Comparison of ENCODE assay signal across 29 mouse cellular contexts in genomic region chr19:12442560-12442959, GRCm38 (mm10). TPM values are rescaled to one million over a fixed set of nuclear protein-coding genes. Genes with fewer than 3 reads are reported as not detected.
DNase-seq lines count a peak whose midpoint lies in the region; ATAC-seq and TF ChIP-seq lines count a peak whose summit lies in the region.
"Had no signal": no experiment of that assay in that cellular context is flagged by ENCODE, and none has a peak within 500 bp of the region (broad histone marks: within the 10 kb centered on the region; RNA-seq: fewer than 3 reads in every experiment).

No protein-coding gene starts in this region.

- no peaks in the 10 kb centered on the region for H3K27me3 ChIP-seq in liver, embryonic 15.5 days
- no peaks in the 10 kb centered on the region for H3K27me3 ChIP-seq in liver, embryonic 12.5 days (replicated peaks)
- no peaks in the 10 kb centered on the region for H3K27me3 ChIP-seq in liver, postnatal 0 days (ENCODE audit: insufficient read depth, low read length)
- H3K27me3 ChIP-seq: hindbrain, embryonic 12.5 days; limb, embryonic 15.5 days; stomach, embryonic 15.5 days had no signal

- no peak overlapping the region for H3K4me2 ChIP-seq in liver, embryonic 15.5 days
- no peak overlapping the region for H3K4me2 ChIP-seq in liver, embryonic 12.5 days
- no peak overlapping the region for H3K4me2 ChIP-seq in liver, postnatal 0 days (ENCODE audit: low read depth, low read length)
- H3K4me2 ChIP-seq: hindbrain, embryonic 12.5 days; limb, embryonic 15.5 days; lung, embryonic 14.5 days; stomach, embryonic 15.5 days had no signal

- intact Hi-C loops in heart, postnatal 14 days (cut with DNase I) = no loop called here

- WGBS in liver, embryonic 15.5 days (ENCODE audit: insufficient replicate concordance) = 38% methylated on average over 4 of the region's 4 CpGs
- WGBS in liver, embryonic 12.5 days (ENCODE audit: insufficient replicate concordance) = 44% methylated on average over 4 of the region's 4 CpGs
- 54% methylated on average over 4 of the region's 4 CpGs for WGBS in liver, postnatal 0 days (ENCODE audit: insufficient replicate concordance)

- no peak overlapping the region for H3K27ac ChIP-seq in liver, embryonic 15.5 days (replicated peaks)
- no peak overlapping the region for H3K27ac ChIP-seq in liver, embryonic 12.5 days
- peak overlapping the region; percentile 2; the same call in 1 of the 2 replicates for H3K27ac ChIP-seq in liver, postnatal 0 days (ENCODE audit: low read depth)
- H3K27ac ChIP-seq: forebrain, embryonic 10.5 days; hindbrain, embryonic 12.5 days; kidney, postnatal 0 days; limb, embryonic 15.5 days; stomach, embryonic 15.5 days had no signal

- no peak overlapping the region for H3K9ac ChIP-seq in liver, embryonic 15.5 days
- H3K9ac ChIP-seq in liver, embryonic 12.5 days = no peak overlapping the region
- no peak overlapping the region for H3K9ac ChIP-seq in liver, postnatal 0 days (replicated peaks)
- H3K9ac ChIP-seq: hindbrain, embryonic 12.5 days; limb, embryonic 15.5 days; lung, embryonic 14.5 days; stomach, embryonic 15.5 days had no signal

- no peaks in the 10 kb centered on the region for H3K36me3 ChIP-seq in liver, embryonic 15.5 days (replicated peaks)
- no peaks in the 10 kb centered on the region for H3K36me3 ChIP-seq in liver, embryonic 12.5 days
- H3K36me3 ChIP-seq in liver, postnatal 0 days (replicated peaks; ENCODE audit: insufficient read depth, low read length) = no peaks in the 10 kb centered on the region
- H3K36me3 ChIP-seq: forebrain, embryonic 10.5 days; G1E; hindbrain, embryonic 12.5 days; limb, embryonic 15.5 days; stomach, embryonic 15.5 days had no signal

- 0 out of 2 replicates have a peak, but pooled peaks have one; percentile 18 for ATAC-seq in liver, embryonic 15.5 days (ENCODE audit: insufficient read depth)
- ATAC-seq in liver, embryonic 12.5 days = no peak
- ATAC-seq in liver, postnatal 0 days = peak; percentile 42

- no peak overlapping the region for H3K4me3 ChIP-seq in liver, embryonic 15.5 days (replicated peaks)
- no peak overlapping the region for H3K4me3 ChIP-seq in liver, embryonic 12.5 days
- H3K4me3 ChIP-seq in liver, postnatal 0 days (ENCODE audit: low read depth, low read length) = no peak overlapping the region
- H3K4me3 ChIP-seq: forebrain, embryonic 10.5 days; hindbrain, embryonic 12.5 days; limb, embryonic 15.5 days; myocyte; stomach, embryonic 15.5 days had no signal

- peak; percentile 19 to 40 for DNase-seq in heart, adult 18-20 months
- DNase-seq in heart, postnatal 14 days = no peak
- no peak for DNase-seq in liver, postnatal 0 days
- DNase-seq in testis, postnatal 14 days (ENCODE audit: low spot score) = peak; percentile 56
- DNase-seq in spleen, adult 12 weeks (ENCODE audit: low spot score) = no peak
- DNase-seq in urinary bladder, postnatal 14 days (ENCODE audit: low spot score) = no peak
- DNase-seq: adrenal gland, postnatal 25 days; cerebellum, adult 2 months; cerebellum, postnatal 36 days; kidney, adult 18-20 months; lung, embryonic 14.5 days; midbrain, embryonic 14.5 days; right cerebral cortex, postnatal 14 days; thymus, postnatal 25 days had no signal

- no peaks in the 10 kb centered on the region for H3K4me1 ChIP-seq in liver, embryonic 15.5 days (replicated peaks)
- H3K4me1 ChIP-seq in liver, embryonic 12.5 days = no peaks in the 10 kb centered on the region
- peaks cover 5% of the 10 kb centered on the region; the same call in 1 of the 2 replicates for H3K4me1 ChIP-seq in liver, postnatal 0 days (ENCODE audit: insufficient read depth)
- H3K4me1 ChIP-seq: forebrain, embryonic 10.5 days; hindbrain, embryonic 12.5 days; limb, embryonic 15.5 days; stomach, embryonic 15.5 days had no signal

- no peaks in the 10 kb centered on the region for H3K9me3 ChIP-seq in liver, embryonic 15.5 days (replicated peaks)
- H3K9me3 ChIP-seq in liver, embryonic 12.5 days (replicated peaks) = no peaks in the 10 kb centered on the region
- no peaks in the 10 kb centered on the region for H3K9me3 ChIP-seq in liver, postnatal 0 days (ENCODE audit: low read length)
- H3K9me3 ChIP-seq: forebrain, embryonic 10.5 days; G1E; hindbrain, embryonic 12.5 days; limb, embryonic 15.5 days; stomach, embryonic 15.5 days had no signal

- no peak for TF ChIP-seq EP300 in liver, postnatal 0 days (IDR thresholded peaks at IDR 0.05; ENCODE audit: low read depth)

- no peak for TF ChIP-seq CTCF in liver, postnatal 0 days (IDR thresholded peaks at IDR 0.05; ENCODE audit: low read depth)

RNA-seq across cellular contexts. Expression of gene Pfpl, which starts 14.9 kb away (rescaled TPM):
- not detected for total RNA-seq in heart, adult 18-20 months (2021)
- total RNA-seq in heart, postnatal 14 days (2021) = not detected
- polyA plus RNA-seq in liver, embryonic 15.5 days (2015; fragmentation: Nextera tagmentation; extraction: Ambion mirVana) = not detected in 2 replicates
- polyA plus RNA-seq in liver, embryonic 12.5 days (2016; fragmentation: Nextera tagmentation; extraction: Ambion mirVana) = not detected in 2 replicates
- not detected in 2 replicates for polyA plus RNA-seq in liver, postnatal 0 days (2015; fragmentation: Nextera tagmentation; extraction: Ambion mirVana)
- total RNA-seq: adrenal gland, postnatal 25 days; gastrocnemius, adult 18-20 months; layer of hippocampus, postnatal 25 days; left cerebral cortex, postnatal 14 days had no signal
- polyA plus RNA-seq: cerebellum, adult 2 months; forebrain, embryonic 10.5 days; G1E; gonadal fat pad, adult 2 months; hindbrain, embryonic 12.5 days; kidney, postnatal 0 days; limb, embryonic 15.5 days; lung, embryonic 14.5 days; midbrain, embryonic 14.5 days; neural tube, embryonic 14.5 days; spleen, adult 2 months; stomach, embryonic 15.5 days had no signal

RNA-seq across cellular contexts. Expression of gene Mpeg1, which starts 18.0 kb away (rescaled TPM):
- 1 to 10 TPM; 7.6 to 9.6 TPM for total RNA-seq in heart, adult 18-20 months (2021)
- 1 to 10 TPM; 6.6 to 7.1 TPM for total RNA-seq in heart, postnatal 14 days (2021)
- 1.8 and 2.0 TPM in 2 replicates for polyA plus RNA-seq in liver, embryonic 15.5 days (2015; fragmentation: Nextera tagmentation; extraction: Ambion mirVana)
- polyA plus RNA-seq in liver, embryonic 12.5 days (2016; fragmentation: Nextera tagmentation; extraction: Ambion mirVana) = 0.63 and 0.76 TPM in 2 replicates
- 3.5 and 3.8 TPM in 2 replicates for polyA plus RNA-seq in liver, postnatal 0 days (2015; fragmentation: Nextera tagmentation; extraction: Ambion mirVana)
- polyA plus RNA-seq: G1E had no signal

RNA-seq across cellular contexts. Expression of gene Olfr1441, which starts 25.3 kb away (rescaled TPM):
- total RNA-seq in heart, adult 18-20 months (2021) = not detected
- total RNA-seq in heart, postnatal 14 days (2021) = not detected
- not detected in 2 replicates for polyA plus RNA-seq in liver, embryonic 15.5 days (2015; fragmentation: Nextera tagmentation; extraction: Ambion mirVana)
- polyA plus RNA-seq in liver, embryonic 12.5 days (2016; fragmentation: Nextera tagmentation; extraction: Ambion mirVana) = not detected in 2 replicates
- not detected in 2 replicates for polyA plus RNA-seq in liver, postnatal 0 days (2015; fragmentation: Nextera tagmentation; extraction: Ambion mirVana)
- total RNA-seq: adrenal gland, postnatal 25 days; gastrocnemius, adult 18-20 months; layer of hippocampus, postnatal 25 days; left cerebral cortex, postnatal 14 days had no signal
- polyA plus RNA-seq: cerebellum, adult 2 months; forebrain, embryonic 10.5 days; G1E; gonadal fat pad, adult 2 months; hindbrain, embryonic 12.5 days; kidney, postnatal 0 days; limb, embryonic 15.5 days; lung, embryonic 14.5 days; midbrain, embryonic 14.5 days; myocyte; neural tube, embryonic 14.5 days; spleen, adult 2 months; stomach, embryonic 15.5 days had no signal

RNA-seq across cellular contexts. Expression of gene Olfr1440, which starts 55.5 kb away (rescaled TPM):
- not detected for total RNA-seq in heart, adult 18-20 months (2021)
- not detected for total RNA-seq in heart, postnatal 14 days (2021)
- not detected in 2 replicates for polyA plus RNA-seq in liver, embryonic 15.5 days (2015; fragmentation: Nextera tagmentation; extraction: Ambion mirVana)
- not detected in 2 replicates for polyA plus RNA-seq in liver, embryonic 12.5 days (2016; fragmentation: Nextera tagmentation; extraction: Ambion mirVana)
- not detected in 2 replicates for polyA plus RNA-seq in liver, postnatal 0 days (2015; fragmentation: Nextera tagmentation; extraction: Ambion mirVana)
- total RNA-seq: adrenal gland, postnatal 25 days; gastrocnemius, adult 18-20 months; layer of hippocampus, postnatal 25 days; left cerebral cortex, postnatal 14 days had no signal
- polyA plus RNA-seq: cerebellum, adult 2 months; forebrain, embryonic 10.5 days; G1E; gonadal fat pad, adult 2 months; hindbrain, embryonic 12.5 days; kidney, postnatal 0 days; limb, embryonic 15.5 days; lung, embryonic 14.5 days; midbrain, embryonic 14.5 days; myocyte; neural tube, embryonic 14.5 days; spleen, adult 2 months; stomach, embryonic 15.5 days had no signal

RNA-seq across cellular contexts. Expression of gene Dtx4, which starts 58.7 kb away (rescaled TPM):
- total RNA-seq in heart, adult 18-20 months (2021) = 1 to 10 TPM; 4.8 to 6.1 TPM
- total RNA-seq in heart, postnatal 14 days (2021) = 1 to 10 TPM; 7.6 to 9.7 TPM
- polyA plus RNA-seq in liver, embryonic 15.5 days (2015; fragmentation: Nextera tagmentation; extraction: Ambion mirVana) = 2.0 and 2.4 TPM in 2 replicates
- 2.7 and 2.9 TPM in 2 replicates for polyA plus RNA-seq in liver, embryonic 12.5 days (2016; fragmentation: Nextera tagmentation; extraction: Ambion mirVana)
- polyA plus RNA-seq in liver, postnatal 0 days (2015; fragmentation: Nextera tagmentation; extraction: Ambion mirVana) = 1.8 and 2.1 TPM in 2 replicates
- polyA plus RNA-seq: G1E had no signal

Comparison
In these comparisons a context has a peak if more than half of its experiments do, and no peak if none do; other contexts are left out.
1. DNase-seq: peak in heart, adult 18-20 months (2 of 2) and testis, postnatal 14 days (single experiment); none in heart, postnatal 14 days (0 of 2), liver, postnatal 0 days (single experiment), spleen, adult 12 weeks (single experiment) and urinary bladder, postnatal 14 days (single experiment).